Mouse (Mus musculus) myocyte (in vitro differentiated cells): Measurements from ENCODE around the gene Cerkl.

Source experiments
- E2F4 ChIP-seq: IDR thresholded peaks from one replicate; pipeline ENCODE4 v1.6.1; 2011; ENCODE audit warnings: mild to moderate bottlenecking, control low read depth, moderate library complexity; ENCODE audit not compliant: insufficient read depth
- MAX ChIP-seq: IDR thresholded peaks from one replicate; pipeline ENCODE4 v1.6.1; 2011; ENCODE audit warnings: low read depth, mild to moderate bottlenecking, control low read depth
- MYOD1 ChIP-seq, 3 experiments: IDR thresholded peaks; one replicate each; pipeline ENCODE4 v1.6.1; 2011; ENCODE audit warnings: control low read depth in 2 of 3, low read depth in 2 of 3, mild to moderate bottlenecking in 2 of 3, moderate library complexity in 1 of 3; ENCODE audit not compliant: insufficient read length in 2 of 3, control insufficient read depth in 1 of 3
- MYOG ChIP-seq, 3 experiments: IDR thresholded peaks; one replicate each; pipeline ENCODE4 v1.6.1; 2011; ENCODE audit warnings: control low read depth in 2 of 3, low read depth in 2 of 3, mild to moderate bottlenecking in 2 of 3; ENCODE audit not compliant: insufficient read length in 2 of 3, control insufficient read depth in 1 of 3, insufficient read depth in 1 of 3
- POLR2A ChIP-seq: IDR thresholded peaks from one replicate; pipeline ENCODE4 v1.6.1; 2011; ENCODE audit warnings: low read depth, mild to moderate bottlenecking, control low read depth, moderate library complexity; ENCODE audit not compliant: insufficient read length
- POLR2AphosphoS2 ChIP-seq: IDR thresholded peaks from one replicate; pipeline ENCODE4 v1.6.1; 2011; ENCODE audit warnings: low read depth, control low read depth; ENCODE audit not compliant: insufficient read length
- REST ChIP-seq: IDR thresholded peaks from one replicate; pipeline ENCODE4 v1.6.1; 2011; ENCODE audit warnings: mild to moderate bottlenecking, control low read depth, moderate library complexity; ENCODE audit not compliant: insufficient read depth, insufficient read length
- TCF12 ChIP-seq: IDR thresholded peaks from one replicate; pipeline ENCODE4 v1.6.1; 2011; ENCODE audit warnings: mild to moderate bottlenecking, control low read depth; ENCODE audit not compliant: poor library complexity, insufficient read depth, severe bottlenecking
- TCF3 ChIP-seq: IDR thresholded peaks from one replicate; pipeline ENCODE4 v1.6.1; 2011; ENCODE audit warnings: low read depth, control low read depth; ENCODE audit not compliant: insufficient read length
- USF1 ChIP-seq: IDR thresholded peaks from one replicate; pipeline ENCODE4 v1.6.1; 2011; ENCODE audit warnings: low read depth, mild to moderate bottlenecking, control low read depth, moderate library complexity

- no peak for TF ChIP-seq E2F4
- no peak for TF ChIP-seq POLR2A
- no peak for TF ChIP-seq TCF12
- no peak for TF ChIP-seq USF1
- no peak for TF ChIP-seq MYOD1 (IDR thresholded peaks at IDR 0.05; ENCODE audit: control insufficient read depth in 1 of 3, insufficient read length in 2 of 3, low read depth in 2 of 3)
- TF ChIP-seq MAX, result no peak
- TF ChIP-seq POLR2AphosphoS2, result no peak
- no peak for TF ChIP-seq MYOG (IDR thresholded peaks at IDR 0.05; ENCODE audit: control insufficient read depth in 1 of 3, insufficient read depth in 1 of 3, insufficient read length in 2 of 3, low read depth in 2 of 3)
- TF ChIP-seq TCF3, result no peak
- no peak for TF ChIP-seq REST
Observed at GRCm38 (mm10) chr2:79430061-79430460, 26.5 kb downstream of the Cerkl start.
